Mouse (Mus musculus) hindbrain, embryonic 15.5 days (tissue): ENCODE data around the gene Rgs19. TPM values are rescaled to one million over a fixed set of nuclear protein-coding genes. Genes with fewer than 3 reads are reported as not detected.

Source experiments
- ATAC-seq: fragments of 200-750 bp; cut with Nextera tagmentation; 2 replicates; pipeline ENCODE4 v1.8.0; 2017; ENCODE audit warnings: low read depth, moderate number of reproducible peaks, moderate TSS enrichment; ENCODE audit not compliant: low FRiP score
- H3K27ac ChIP-seq: fragments of 300-500 bp; sonication (generic); replicated peaks from 2 replicates; pipeline ENCODE4 v1.5.1; 2015; ENCODE audit warnings: mild to moderate bottlenecking, inconsistent platforms
- H3K27me3 ChIP-seq: fragments of 300-500 bp; sonication (generic); 2 replicates; pipeline ENCODE4 v1.6.1; 2015; ENCODE audit warnings: control low read depth, inconsistent platforms
- H3K36me3 ChIP-seq: fragments of 300-500 bp; sonication (generic); 2 replicates; pipeline ENCODE4 v1.6.1; 2015; ENCODE audit warnings: control low read depth, inconsistent platforms
- H3K4me1 ChIP-seq: fragments of 300-500 bp; sonication (generic); replicated peaks from 2 replicates; pipeline ENCODE4 v1.6.1; 2015; ENCODE audit warnings: control low read depth, inconsistent platforms
- H3K4me2 ChIP-seq: fragments of 300-500 bp; sonication (generic); 2 replicates; pipeline ENCODE4 v1.6.1; 2015; ENCODE audit warnings: moderate library complexity, mild to moderate bottlenecking, inconsistent platforms
- H3K4me3 ChIP-seq: fragments of 300-500 bp; sonication (generic); 2 replicates; pipeline ENCODE4 v1.5.1; 2015; ENCODE audit warnings: mild to moderate bottlenecking, inconsistent platforms
- H3K9ac ChIP-seq: fragments of 300-500 bp; sonication (generic); 2 replicates; pipeline ENCODE4 v1.6.1; 2015; ENCODE audit warnings: inconsistent platforms
- H3K9me3 ChIP-seq: fragments of 300-500 bp; sonication (generic); 2 replicates; pipeline ENCODE4 v1.6.1; 2016; ENCODE audit warnings: control low read depth, inconsistent platforms
- WGBS: fragments of 180-500 bp; shearing (Covaris S2); methylation state at CpG from one replicate; pipeline ENCODE4 v1.1.7; 2015; 5-methylcytosine and 5-hydroxymethylcytosine counted together
- polyA plus RNA-seq: library from polyadenylated mRNA; unstranded; fragments of >200 nt; fragmentation: Nextera tagmentation; extraction: Ambion mirVana; gene quantifications from 2 replicates; pipeline ENCODE4 v1.2.1, GENCODE M21; 2015

The Rgs19 gene
- polyA plus RNA-seq, 1 experiment from 2014 or later, result 64.9 TPM

- no peak for ATAC-seq
- peak overlapping the region; percentile 42 for H3K4me3 ChIP-seq
- H3K36me3 ChIP-seq, result no peaks in the 10 kb centered on the region
- H3K9ac ChIP-seq, result 0 out of 2 replicates have a peak overlapping the region, but pooled peaks have one; percentile 12
- H3K27ac ChIP-seq, result no peak overlapping the region
- H3K27me3 ChIP-seq, result peaks cover 51% of the 10 kb centered on the region
- H3K4me2 ChIP-seq, result peak overlapping the region; percentile 64
- H3K9me3 ChIP-seq, result no peaks in the 10 kb centered on the region
- 3% methylated on average over 52 of the region's 56 CpGs for WGBS
- H3K4me1 ChIP-seq, result peaks cover 24% of the 10 kb centered on the region
Observed at GRCm38 (mm10) chr2:181670285-181670912, 23.4 kb downstream of the Rgs19 start.

DNA sequence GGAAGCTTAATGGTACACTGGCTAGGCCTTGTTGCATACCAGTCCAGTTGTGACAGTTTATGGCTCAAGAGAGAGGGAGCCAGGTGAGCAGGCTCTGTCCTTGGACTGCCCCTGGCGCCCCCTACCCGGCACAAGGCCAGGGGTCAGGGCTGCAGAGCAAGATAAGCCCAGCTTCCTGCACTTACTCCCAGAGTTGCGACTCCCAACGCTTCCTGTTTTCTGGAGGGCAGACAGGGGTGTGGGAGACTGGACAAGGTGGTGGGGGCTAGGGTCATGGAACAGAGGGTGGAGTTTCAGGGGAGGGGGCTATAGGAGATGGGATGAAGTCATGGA, 30.5 kb downstream of the Rgs19 start:
- H3K9me3 ChIP-seq, result no peaks in the 10 kb centered on the region
- ATAC-seq, result no peak
- H3K4me2 ChIP-seq, result no peak overlapping the region
- no peak overlapping the region for H3K4me3 ChIP-seq
- no peaks in the 10 kb centered on the region; the same call in 1 of the 2 replicates for H3K4me1 ChIP-seq
- H3K9ac ChIP-seq, result no peak overlapping the region
- WGBS, result 47% methylated on average over 4 of the region's 4 CpGs
- 0 out of 2 replicates have a peak, but pooled peaks cover 3% of the 10 kb centered on the region for H3K36me3 ChIP-seq
- H3K27me3 ChIP-seq, result peaks cover under 1% of the 10 kb centered on the region; the same call in 1 of the 2 replicates
- no peak overlapping the region for H3K27ac ChIP-seq

DNA sequence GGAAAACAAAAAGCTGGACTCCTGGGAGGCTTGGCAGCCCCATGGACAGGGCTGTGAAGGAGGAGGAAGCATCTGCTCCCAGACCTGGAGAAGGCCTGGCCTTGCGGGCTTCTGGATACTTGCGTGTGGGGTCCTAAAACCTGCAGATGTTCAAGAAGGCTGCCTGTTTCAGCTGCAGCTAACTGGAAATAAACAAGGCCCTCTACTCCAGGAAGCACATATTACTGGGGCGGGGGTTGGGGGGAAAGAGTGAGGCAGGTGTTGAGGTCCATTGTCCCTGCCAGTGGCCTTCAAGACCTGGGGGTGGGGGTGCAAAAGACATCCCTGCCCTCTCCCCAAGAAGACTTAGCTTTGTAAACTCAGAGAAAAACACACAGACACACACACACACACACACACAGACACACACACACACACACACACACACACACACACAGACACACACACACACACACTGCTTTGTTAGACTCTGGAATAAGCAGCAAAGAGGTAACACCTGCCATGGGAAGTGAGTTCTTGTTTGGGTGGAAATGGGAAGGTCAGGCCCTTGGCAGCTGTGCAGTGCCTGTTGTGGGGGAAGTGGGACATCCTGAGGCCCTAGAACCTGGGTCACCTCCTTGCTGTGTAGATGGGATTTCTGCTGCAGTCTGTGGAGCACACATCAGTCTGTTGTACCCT, 31.0 kb downstream of the Rgs19 start:
- H3K4me1 ChIP-seq, result no peaks in the 10 kb centered on the region; the same call in 1 of the 2 replicates
- H3K9ac ChIP-seq, result no peak overlapping the region
- no peak overlapping the region for H3K4me3 ChIP-seq
- H3K27me3 ChIP-seq, result no peaks in the 10 kb centered on the region
- no peak overlapping the region for H3K4me2 ChIP-seq
- 0 out of 2 replicates have a peak, but pooled peaks cover 8% of the 10 kb centered on the region for H3K36me3 ChIP-seq
- H3K9me3 ChIP-seq, result no peaks in the 10 kb centered on the region
- ATAC-seq, result no peak
- 84% methylated on average over 3 of the region's 3 CpGs for WGBS
- H3K27ac ChIP-seq, result no peak overlapping the region

- peak; percentile 70 for ATAC-seq
- Histone ChIP-seq H3K4me1 (no peaks in the 10 kb centered on the region; the same call in 1 of the 2 replicates), H3K36me3 (peaks cover 25% of the 10 kb centered on the region), H3K9me3 (no peaks in the 10 kb centered on the region), H3K4me3 (no peak overlapping the region), H3K27me3 (no peaks in the 10 kb centered on the region), H3K4me2 (no peak overlapping the region), H3K9ac (no peak overlapping the region), H3K27ac (no peak overlapping the region)
- WGBS, result 9% methylated on average over 9 of the region's 9 CpGs
Observed at GRCm38 (mm10) chr2:181659609-181660055, 34.1 kb downstream of the Rgs19 start.

DNA sequence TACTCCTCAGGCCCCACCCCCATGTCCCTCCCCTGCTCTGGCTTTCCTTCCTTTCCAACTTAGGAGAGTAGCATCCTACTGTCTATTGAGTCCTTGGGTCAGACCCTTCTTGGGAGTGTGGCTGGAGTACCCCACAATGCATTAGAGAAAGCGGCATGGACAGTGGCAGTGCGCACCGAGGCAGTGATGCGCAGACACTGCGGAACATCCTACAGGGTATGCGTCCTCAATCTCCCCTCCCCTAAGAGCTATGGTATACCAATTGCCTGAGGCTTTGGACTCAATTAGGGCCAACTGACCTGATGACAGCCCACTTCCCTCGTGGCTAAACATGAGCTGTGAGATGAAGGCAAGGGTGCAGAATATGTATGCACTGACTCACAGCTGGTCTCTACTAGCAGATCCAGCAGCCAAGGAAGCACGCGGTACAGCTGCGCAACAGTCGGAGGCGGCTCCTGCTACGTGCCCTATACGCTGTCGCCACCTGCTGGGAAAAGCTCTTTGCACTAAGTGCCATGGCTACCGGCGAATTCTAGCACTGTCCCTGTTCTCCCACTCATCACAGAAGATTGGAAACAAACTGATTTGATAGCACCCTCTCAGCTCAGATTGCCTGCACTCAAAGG, 34.7 kb downstream of the Rgs19 start:
- no peaks in the 10 kb centered on the region; the same call in 1 of the 2 replicates for H3K4me1 ChIP-seq
- 39% methylated on average over 17 of the region's 17 CpGs for WGBS
- no peak overlapping the region for H3K4me2 ChIP-seq
- H3K4me3 ChIP-seq, result no peak overlapping the region
- H3K36me3 ChIP-seq, result peaks cover 29% of the 10 kb centered on the region
- no peak overlapping the region for H3K9ac ChIP-seq
- no peak overlapping the region for H3K27ac ChIP-seq
- H3K27me3 ChIP-seq, result no peaks in the 10 kb centered on the region
- ATAC-seq, result peak; percentile 35; the same call in 1 of the 2 replicates
- H3K9me3 ChIP-seq, result no peaks in the 10 kb centered on the region

GRCm38 (mm10) chr2:181658528-181658927, 35.2 kb downstream of the Rgs19 start:
- H3K27ac ChIP-seq, result no peak overlapping the region
- H3K4me1 ChIP-seq, result no peaks in the 10 kb centered on the region; the same call in 1 of the 2 replicates
- H3K4me2 ChIP-seq, result no peak overlapping the region
- no peaks in the 10 kb centered on the region for H3K9me3 ChIP-seq
- no peak for ATAC-seq
- no peak overlapping the region for H3K4me3 ChIP-seq
- 86% methylated on average over 7 of the region's 7 CpGs for WGBS
- no peaks in the 10 kb centered on the region for H3K27me3 ChIP-seq
- peaks cover 34% of the 10 kb centered on the region for H3K36me3 ChIP-seq
- H3K9ac ChIP-seq, result no peak overlapping the region

DNA sequence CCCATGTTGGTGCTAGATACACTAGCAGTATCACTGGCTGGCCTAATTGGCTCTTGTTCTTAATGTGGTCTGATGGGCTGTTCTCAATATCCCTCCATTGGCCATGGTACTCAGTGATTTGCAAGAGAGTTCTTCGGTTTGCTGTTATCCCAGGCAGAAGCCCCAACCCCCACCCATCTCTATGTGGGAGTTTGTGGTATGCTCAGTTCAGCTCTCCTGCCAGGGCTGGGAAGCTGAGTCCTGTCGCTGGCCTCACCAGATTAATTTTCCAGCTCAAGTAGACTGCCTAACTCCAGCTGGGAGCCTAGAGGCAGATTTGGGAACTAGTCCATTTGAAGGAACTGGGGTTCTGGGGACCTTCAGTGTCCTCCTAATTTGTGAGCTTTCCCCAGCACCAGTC, 36.3 kb downstream of the Rgs19 start:
- no peak for ATAC-seq
- no peak overlapping the region for H3K4me2 ChIP-seq
- no peak overlapping the region for H3K27ac ChIP-seq
- H3K27me3 ChIP-seq, result no peaks in the 10 kb centered on the region
- no peaks in the 10 kb centered on the region for H3K9me3 ChIP-seq
- WGBS, result 65% methylated on average over 2 of the region's 2 CpGs
- H3K36me3 ChIP-seq, result peaks cover 45% of the 10 kb centered on the region
- H3K4me1 ChIP-seq, result no peaks in the 10 kb centered on the region; the same call in 1 of the 2 replicates
- no peak overlapping the region for H3K9ac ChIP-seq
- no peak overlapping the region for H3K4me3 ChIP-seq

- no peaks in the 10 kb centered on the region for H3K9me3 ChIP-seq
- no peak within 1 kb of the TSS for H3K9ac ChIP-seq
- WGBS, result 83% methylated on average over 3 of the region's 3 CpGs
- H3K4me1 ChIP-seq, result no peaks in the 10 kb centered on the region; the same call in 1 of the 2 replicates
- no peak for ATAC-seq
- H3K27ac ChIP-seq, result no peak within 1 kb of the TSS
- H3K4me3 ChIP-seq, result no peak within 1 kb of the TSS
- H3K27me3 ChIP-seq, result no peaks in the 10 kb centered on the region
- H3K36me3 ChIP-seq, result peaks cover 50% of the 10 kb centered on the region
- no peak within 1 kb of the TSS for H3K4me2 ChIP-seq
Observed at GRCm38 (mm10) chr2:181656734-181657133, 37.0 kb downstream of the Rgs19 start, which contains the start of gene Gm29797. Gene Gm29797, plus strand, starts transcription at chr2:181657034.

- H3K9ac ChIP-seq, result no peak overlapping the region
- no peak overlapping the region for H3K4me2 ChIP-seq
- no peaks in the 10 kb centered on the region for H3K9me3 ChIP-seq
- no peak for ATAC-seq
- no peak overlapping the region for H3K27ac ChIP-seq
- H3K27me3 ChIP-seq, result no peaks in the 10 kb centered on the region
- no peak overlapping the region for H3K4me3 ChIP-seq
- peaks cover 77% of the 10 kb centered on the region for H3K36me3 ChIP-seq
- WGBS, result 82% methylated on average over 1 of the region's 1 CpGs
- no peaks in the 10 kb centered on the region for H3K4me1 ChIP-seq
Observed at GRCm38 (mm10) chr2:181653523-181653922, 40.3 kb downstream of the Rgs19 start.

DNA sequence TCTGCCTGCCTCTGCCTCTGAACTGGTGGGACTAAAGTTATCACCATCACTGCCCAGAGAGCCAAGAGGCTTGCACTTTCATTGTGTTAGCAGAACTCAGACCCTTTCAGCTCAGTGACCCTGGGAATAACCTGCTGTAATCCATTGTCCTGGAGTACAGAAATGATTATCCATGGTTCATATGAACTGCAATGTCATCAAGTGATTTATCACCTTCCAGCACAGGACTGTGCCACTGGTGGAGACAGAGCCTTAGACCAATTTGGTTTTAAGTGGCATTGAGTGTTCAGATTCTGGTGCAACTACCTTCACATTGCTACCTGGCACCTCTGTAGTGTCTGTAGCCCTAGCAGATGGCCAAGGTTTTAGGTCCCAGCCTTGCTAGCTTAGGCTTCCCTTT, 40.7 kb downstream of the Rgs19 start:
- Histone ChIP-seq H3K36me3 (peaks cover 77% of the 10 kb centered on the region), H3K27ac (no peak overlapping the region), H3K9me3 (no peaks in the 10 kb centered on the region), H3K4me1 (no peaks in the 10 kb centered on the region), H3K4me2 (no peak overlapping the region), H3K9ac (no peak overlapping the region), H3K27me3 (no peaks in the 10 kb centered on the region), H3K4me3 (no peak overlapping the region)
- no peak for ATAC-seq

DNA sequence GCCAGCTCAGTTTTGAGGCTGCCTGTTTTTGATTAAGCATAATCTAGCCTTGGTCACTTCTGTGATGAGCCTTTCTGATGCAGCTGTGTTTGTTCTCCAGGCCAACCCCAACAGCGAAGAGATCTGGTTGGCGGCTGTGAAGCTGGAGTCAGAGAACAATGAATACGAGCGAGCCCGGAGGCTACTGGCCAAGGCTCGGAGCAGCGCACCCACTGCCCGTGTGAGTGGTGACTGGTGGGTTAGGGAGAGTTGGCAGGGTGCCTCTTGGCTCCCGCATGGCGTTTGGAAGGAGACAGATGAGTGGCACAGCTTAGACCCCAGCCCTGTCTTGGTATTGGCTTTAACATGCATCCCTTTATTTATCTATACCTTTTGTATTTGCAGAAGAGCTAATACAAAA, 44.9 kb downstream of the Rgs19 start:
- Histone ChIP-seq H3K4me3 (no peak overlapping the region), H3K27ac (no peak overlapping the region), H3K4me2 (no peak overlapping the region), H3K27me3 (no peaks in the 10 kb centered on the region), H3K36me3 (peaks cover 89% of the 10 kb centered on the region), H3K9ac (no peak overlapping the region), H3K4me1 (no peaks in the 10 kb centered on the region), H3K9me3 (no peaks in the 10 kb centered on the region)
- 74% methylated on average over 10 of the region's 10 CpGs for WGBS
- peak; percentile 27; the same call in 1 of the 2 replicates for ATAC-seq
